Mouse (Mus musculus) spleen, adult 2 months (tissue): ENCODE data around the gene Asxl2. TPM values are rescaled to one million over a fixed set of nuclear protein-coding genes. Genes with fewer than 3 reads are reported as not detected.
A peak's percentile ranks its signal among the peaks of the same experiment; 100 is the strongest.

ENCODE experiments used
- DNase-seq, 2 experiments: peaks; one replicate each; pipeline versions ENCODE4 v3.0.0 to v3.0.0-alpha.2; 2012 to 2021; ENCODE audit warnings: low spot score in 2 of 2, low read depth in 1 of 2
- H3K27ac ChIP-seq: fragments of 200-500 bp; 2 replicates; pipeline ENCODE4 v1.5.1; 2012; ENCODE audit warnings: low read length, inconsistent platforms; ENCODE audit not compliant: insufficient read depth
- H3K27me3 ChIP-seq: fragments of 200-500 bp; 2 replicates; pipeline ENCODE4 v1.6.1; 2012; ENCODE audit warnings: mild to moderate bottlenecking, moderate library complexity, low read length, inconsistent platforms; ENCODE audit not compliant: control insufficient read depth, insufficient read depth
- H3K36me3 ChIP-seq: fragments of 200-500 bp; 2 replicates; pipeline ENCODE4 v1.6.1; 2012; ENCODE audit warnings: mild to moderate bottlenecking, low read length, inconsistent platforms; ENCODE audit not compliant: control insufficient read depth, insufficient read depth
- H3K4me1 ChIP-seq: fragments of 200-500 bp; 2 replicates; pipeline ENCODE4 v1.6.1; 2011; ENCODE audit warnings: inconsistent platforms; ENCODE audit not compliant: control insufficient read depth, insufficient read depth, insufficient read length
- H3K4me3 ChIP-seq: fragments of 200-500 bp; 2 replicates; pipeline ENCODE4 v1.5.1; 2011; ENCODE audit warnings: mild to moderate bottlenecking, inconsistent platforms; ENCODE audit not compliant: insufficient read depth, insufficient read length; ENCODE audit errors: extremely low read depth
- CTCF ChIP-seq: fragments of 200-500 bp; IDR thresholded peaks from 2 replicates; pipeline ENCODE4 v1.5.1; 2011; ENCODE audit warnings: mild to moderate bottlenecking, inconsistent platforms; ENCODE audit not compliant: insufficient read depth, insufficient read length, insufficient replicate concordance; ENCODE audit errors: extremely low read depth
- POLR2A ChIP-seq: fragments of 200-500 bp; IDR thresholded peaks from 2 replicates; pipeline ENCODE4 v1.6.1; 2011; ENCODE audit warnings: low read depth, low read length, inconsistent platforms
- WGBS: fragments of 180-500 bp; shearing (Covaris S2); methylation state at CpG from one replicate; pipeline ENCODE4 v1.1.7; 2018; 5-methylcytosine and 5-hydroxymethylcytosine counted together
- polyA plus RNA-seq: library from polyadenylated mRNA; depleted of rRNA; stranded (reverse); fragments of >200 nt; gene quantifications from 2 replicates; pipeline ENCODE4 v1.2.3, GENCODE M21; 2012; rRNA removed

The Asxl2 gene
- polyA plus RNA-seq, result 7.1 and 7.7 TPM in 2 replicates

GRCm38 (mm10) chr12:3426530-3427034 is at the start of gene Asxl2:
Asxl2 (plus strand) TSS chr12:3426857.
- H3K27ac ChIP-seq, result peak within 1 kb of the TSS; percentile 95
- WGBS, result under 1% methylated on average over 53 of the region's 53 CpGs
- DNase-seq, result peak; percentile 97 to 99
- 0 out of 2 replicates have a peak, but pooled peaks cover 3% of the 10 kb centered on the region for H3K4me1 ChIP-seq
- H3K36me3 ChIP-seq, result no peaks in the 10 kb centered on the region
- H3K4me3 ChIP-seq, result peak within 1 kb of the TSS; percentile 90
- H3K27me3 ChIP-seq, result no peaks in the 10 kb centered on the region
- TF ChIP-seq CTCF, result no peak
- peak; percentile 26; the same call in 1 of the 2 replicates for TF ChIP-seq POLR2A

- Histone ChIP-seq H3K36me3 (no peaks in the 10 kb centered on the region), H3K4me3 (no peak overlapping the region), H3K27me3 (no peaks in the 10 kb centered on the region), H3K4me1 (no peaks in the 10 kb centered on the region), H3K27ac (no peak overlapping the region)
- DNase-seq, result no peak
- TF ChIP-seq POLR2A (no peak), CTCF (no peak)
- 58% methylated on average over 3 of the region's 3 CpGs for WGBS
Measured at GRCm38 (mm10) chr12:3377190-3377589, 49.5 kb upstream of the Asxl2 start.

- no peak for DNase-seq
- WGBS, result 79% methylated on average over 5 of the region's 5 CpGs
Measured at GRCm38 (mm10) chr12:3377755-3378154, 48.9 kb upstream of the Asxl2 start.

GRCm38 (mm10) chr12:3384860-3385259 is 41.8 kb upstream of the Asxl2 start:
- no peak overlapping the region for H3K27ac ChIP-seq
- no peak for TF ChIP-seq POLR2A
- H3K4me1 ChIP-seq, result no peaks in the 10 kb centered on the region
- no peaks in the 10 kb centered on the region for H3K27me3 ChIP-seq
- no peak overlapping the region for H3K4me3 ChIP-seq
- no peaks in the 10 kb centered on the region for H3K36me3 ChIP-seq
- no peak for DNase-seq
- 75% methylated on average over 1 of the region's 1 CpGs for WGBS

More at GRCm38 (mm10) chr12:3377755-3378154, 48.9 kb upstream of the Asxl2 start:
- Histone ChIP-seq H3K4me1 (no peaks in the 10 kb centered on the region), H3K36me3 (no peaks in the 10 kb centered on the region), H3K27me3 (no peaks in the 10 kb centered on the region), H3K4me3 (no peak overlapping the region), H3K27ac (no peak overlapping the region)
- TF ChIP-seq CTCF, result no peak
- no peak for TF ChIP-seq POLR2A

GRCm38 (mm10) chr12:3385271-3385670 is 41.4 kb upstream of the Asxl2 start:
- TF ChIP-seq CTCF (no peak), POLR2A (no peak)
- 65% methylated on average over 6 of the region's 6 CpGs for WGBS
- H3K36me3 ChIP-seq, result no peaks in the 10 kb centered on the region
- H3K27ac ChIP-seq, result no peak overlapping the region
- no peaks in the 10 kb centered on the region for H3K4me1 ChIP-seq
- H3K4me3 ChIP-seq, result no peak overlapping the region
- DNase-seq, result no peak
- H3K27me3 ChIP-seq, result no peaks in the 10 kb centered on the region

GRCm38 (mm10) chr12:3385940-3386339 is 40.7 kb upstream of the Asxl2 start:
- no peak for DNase-seq
- 58% methylated on average over 10 of the region's 10 CpGs for WGBS
- Histone ChIP-seq H3K4me3 (no peak overlapping the region), H3K36me3 (no peaks in the 10 kb centered on the region), H3K4me1 (no peaks in the 10 kb centered on the region), H3K27me3 (no peaks in the 10 kb centered on the region), H3K27ac (no peak overlapping the region)
- TF ChIP-seq CTCF (no peak), POLR2A (no peak)

GRCm38 (mm10) chr12:3387891-3388290 is 38.8 kb upstream of the Asxl2 start:
- H3K4me3 ChIP-seq, result no peak overlapping the region
- H3K4me1 ChIP-seq, result no peaks in the 10 kb centered on the region
- H3K36me3 ChIP-seq, result no peaks in the 10 kb centered on the region
- TF ChIP-seq POLR2A (no peak), CTCF (no peak)
- DNase-seq, result no peak
- WGBS, result 96% methylated on average over 16 of the region's 16 CpGs
- H3K27me3 ChIP-seq, result no peaks in the 10 kb centered on the region
- H3K27ac ChIP-seq, result no peak overlapping the region

GRCm38 (mm10) chr12:3389394-3389793 is 37.3 kb upstream of the Asxl2 start:
- H3K36me3 ChIP-seq, result no peaks in the 10 kb centered on the region
- WGBS, result 94% methylated on average over 12 of the region's 12 CpGs
- TF ChIP-seq POLR2A, result no peak
- TF ChIP-seq CTCF, result no peak
- DNase-seq, result no peak
- no peaks in the 10 kb centered on the region for H3K27me3 ChIP-seq
- H3K4me1 ChIP-seq, result no peaks in the 10 kb centered on the region
- H3K4me3 ChIP-seq, result no peak overlapping the region
- no peak overlapping the region for H3K27ac ChIP-seq
